Mouse (Mus musculus) MEL (cell line): ENCODE measurements around the gene Twist1. TPM values are rescaled to one million over a fixed set of nuclear protein-coding genes. Genes with fewer than 3 reads are reported as not detected.

Experiments used
- DNase-seq: peaks from one replicate; pipeline ENCODE4 v3.0.0; 2011; ENCODE audit warnings: low read depth, low spot score
- H3K27ac ChIP-seq: 2 replicates; pipeline ENCODE4 v1.5.1; 2012; ENCODE audit warnings: low read depth, mild to moderate bottlenecking, control low read depth, low read length, moderate library complexity; ENCODE audit not compliant: control insufficient read depth
- H3K27me3 ChIP-seq, 2 experiments: fragments of 150-350 bp in 1 of 2; sonication (generic) in 1 of 2; 2 replicates each; pipeline ENCODE4 v1.6.1; 2012; ENCODE audit warnings: low read length in 2 of 2, mild to moderate bottlenecking in 2 of 2, improper control_type of control experiment in 1 of 2, moderate library complexity in 1 of 2; ENCODE audit not compliant: insufficient read depth in 2 of 2, control insufficient read depth in 1 of 2
- H3K36me3 ChIP-seq, 2 experiments: 2 replicates each; pipeline ENCODE4 v1.6.1; 2012 to 2014; ENCODE audit warnings: low read length in 2 of 2, improper control_type of control experiment in 1 of 2, inconsistent platforms in 1 of 2, mild to moderate bottlenecking in 1 of 2; ENCODE audit not compliant: insufficient read depth in 2 of 2, control insufficient read depth in 1 of 2
- H3K4me1 ChIP-seq, 2 experiments: fragments of 150-350 bp in 1 of 2; sonication (generic) in 1 of 2; 2 replicates each; pipeline ENCODE4 v1.6.1; 2012; ENCODE audit warnings: low read length in 2 of 2, improper control_type of control experiment in 1 of 2, mild to moderate bottlenecking in 1 of 2; ENCODE audit not compliant: insufficient read depth in 2 of 2, control insufficient read depth in 1 of 2
- H3K4me3 ChIP-seq, 2 experiments: fragments of 150-350 bp in 1 of 2; sonication (generic) in 1 of 2; 2 replicates each; pipeline ENCODE4 v1.5.1; 2012; ENCODE audit warnings: low read depth in 2 of 2, low read length in 2 of 2, mild to moderate bottlenecking in 2 of 2, moderate library complexity in 2 of 2, control low read depth in 1 of 2, improper control_type of control experiment in 1 of 2; ENCODE audit not compliant: control insufficient read depth in 1 of 2, insufficient read depth in 1 of 2
- H3K79me2 ChIP-seq: 2 replicates; pipeline ENCODE4 v1.6.1; 2012; ENCODE audit warnings: mild to moderate bottlenecking, low read length, moderate library complexity; ENCODE audit not compliant: control insufficient read depth, poor library complexity, insufficient read depth
- H3K9ac ChIP-seq: 2 replicates; pipeline ENCODE4 v1.6.1; 2012; ENCODE audit warnings: low read depth, mild to moderate bottlenecking, control low read depth, low read length, moderate library complexity; ENCODE audit not compliant: control insufficient read depth, poor library complexity, severe bottlenecking
- H3K9me3 ChIP-seq: fragments of 150-350 bp; sonication (generic); replicated peaks from 2 replicates; pipeline ENCODE4 v1.6.1; 2012; ENCODE audit warnings: mild to moderate bottlenecking, low read length, improper control_type of control experiment, moderate library complexity; ENCODE audit not compliant: insufficient read depth
- CHD2 ChIP-seq: IDR thresholded peaks from 2 replicates; pipeline ENCODE4 v1.6.1; 2011; ENCODE audit warnings: low read length, improper control_type of control experiment
- E2F4 ChIP-seq: IDR thresholded peaks from 2 replicates; pipeline ENCODE4 v1.6.1; 2011; ENCODE audit warnings: low read depth, low read length, improper control_type of control experiment, borderline replicate concordance
- ELF1 ChIP-seq: IDR thresholded peaks from 2 replicates; pipeline ENCODE4 v1.6.1; 2014; ENCODE audit warnings: low read depth, mild to moderate bottlenecking, inconsistent platforms, low read length, improper control_type of control experiment, moderate library complexity
- ETS1 ChIP-seq: IDR thresholded peaks from 2 replicates; pipeline ENCODE4 v1.6.1; 2012; ENCODE audit warnings: low read depth, mild to moderate bottlenecking, inconsistent platforms, low read length, improper control_type of control experiment, moderate library complexity
- HCFC1 ChIP-seq: IDR thresholded peaks from 2 replicates; pipeline ENCODE4 v1.6.1; 2012; ENCODE audit warnings: low read depth, mild to moderate bottlenecking, inconsistent platforms, low read length, improper control_type of control experiment, moderate library complexity
- JUND ChIP-seq: IDR thresholded peaks from 2 replicates; pipeline ENCODE4 v1.6.1; 2011; ENCODE audit warnings: low read depth, mild to moderate bottlenecking, improper control_type of control experiment, low read length
- KAT2A ChIP-seq: conservative IDR thresholded peaks from 2 replicates; pipeline ENCODE4 v1.6.1; 2012; ENCODE audit warnings: low read depth, low read length, improper control_type of control experiment, inconsistent platforms
- MAFK ChIP-seq: IDR thresholded peaks from 2 replicates; pipeline ENCODE4 v1.6.1; 2011; ENCODE audit warnings: low read depth, mild to moderate bottlenecking, low read length, improper control_type of control experiment, borderline replicate concordance
- MAX ChIP-seq: IDR thresholded peaks from 2 replicates; pipeline ENCODE4 v1.6.1; 2011; ENCODE audit warnings: low read length, improper control_type of control experiment
- MAZ ChIP-seq: IDR thresholded peaks from 2 replicates; pipeline ENCODE4 v1.6.1; 2012; ENCODE audit warnings: low read depth, mild to moderate bottlenecking, inconsistent platforms, low read length, improper control_type of control experiment
- MXI1 ChIP-seq: IDR thresholded peaks from 2 replicates; pipeline ENCODE4 v1.6.1; 2011; ENCODE audit warnings: mild to moderate bottlenecking, low read depth, low read length, improper control_type of control experiment
- MYB ChIP-seq: IDR thresholded peaks from 2 replicates; pipeline ENCODE4 v1.6.1; 2011; ENCODE audit warnings: mild to moderate bottlenecking, low read depth, low read length, improper control_type of control experiment
- MYC ChIP-seq: IDR thresholded peaks from 2 replicates; pipeline ENCODE4 v1.6.1; 2011; ENCODE audit warnings: low read depth, mild to moderate bottlenecking, low read length, improper control_type of control experiment, moderate library complexity
- NRF1 ChIP-seq: IDR thresholded peaks from 2 replicates; pipeline ENCODE4 v1.6.1; 2014; ENCODE audit warnings: low read depth, mild to moderate bottlenecking, inconsistent platforms, low read length, improper control_type of control experiment, moderate library complexity; ENCODE audit not compliant: poor library complexity, insufficient read depth, severe bottlenecking
- POLR2A ChIP-seq, 2 experiments: IDR thresholded peaks; 2 replicates each; pipeline ENCODE4 v1.6.1; 2011 to 2012; ENCODE audit warnings: low read length in 2 of 2, mild to moderate bottlenecking in 2 of 2, control low read depth in 1 of 2, improper control_type of control experiment in 1 of 2, low read depth in 1 of 2, moderate library complexity in 1 of 2; ENCODE audit not compliant: control insufficient read depth in 1 of 2, insufficient read depth in 1 of 2, poor library complexity in 1 of 2
- POLR2AphosphoS5 ChIP-seq: IDR thresholded peaks from 2 replicates; pipeline ENCODE4 v1.6.1; 2012; ENCODE audit warnings: low read depth, borderline replicate concordance, mild to moderate bottlenecking, inconsistent platforms, low read length, moderate library complexity, mixed read lengths
- RAD21 ChIP-seq: IDR thresholded peaks from 2 replicates; pipeline ENCODE4 v1.6.1; 2011; ENCODE audit warnings: mild to moderate bottlenecking, low read depth, low read length, improper control_type of control experiment
- SIN3A ChIP-seq: IDR thresholded peaks from 2 replicates; pipeline ENCODE4 v1.6.1; 2012; ENCODE audit warnings: low read length, improper control_type of control experiment, inconsistent platforms
- SMC3 ChIP-seq: IDR thresholded peaks from 2 replicates; pipeline ENCODE4 v1.6.1; 2011; ENCODE audit warnings: low read depth, low read length, improper control_type of control experiment
- TCF12 ChIP-seq: IDR thresholded peaks from 2 replicates; pipeline ENCODE4 v1.6.1; 2014; ENCODE audit warnings: low read depth, mild to moderate bottlenecking, inconsistent platforms, low read length, improper control_type of control experiment, moderate library complexity
- USF1 ChIP-seq: IDR thresholded peaks from 2 replicates; pipeline ENCODE4 v1.6.1; 2014; ENCODE audit warnings: low read depth, mild to moderate bottlenecking, inconsistent platforms, low read length, improper control_type of control experiment, moderate library complexity
- polyA plus RNA-seq, 2 experiments: library from polyadenylated mRNA; stranded (reverse) in 1 of 2; unstranded in 1 of 2; fragments of >175 nt in 1 of 2; fragments of >200 nt in 1 of 2; gene quantifications; 2 replicates each; pipeline versions ENCODE4 v1.2.1 to v1.2.4; 2012; ENCODE audit warnings: low replicate concordance in 2 of 2, low read depth in 1 of 2; ENCODE audit not compliant: insufficient read length in 2 of 2, insufficient read depth in 1 of 2, missing spikeins in 1 of 2
- total RNA-seq: library from RNA; depleted of rRNA; stranded (reverse); fragments of 300-350 nt; gene quantifications from 2 replicates; pipeline ENCODE4 v1.2.3, GENCODE M21; 2012

The Twist1 gene
- total and polyA plus RNA-seq, 3 experiments: not detected

- no peak overlapping the region for H3K4me3 ChIP-seq
- H3K79me2 ChIP-seq: no peaks in the 10 kb centered on the region
- no peak overlapping the region for H3K27ac ChIP-seq
- H3K36me3 ChIP-seq: no peaks in the 10 kb centered on the region
- no peaks in the 10 kb centered on the region for H3K4me1 ChIP-seq
- H3K27me3 ChIP-seq: no peaks in the 10 kb centered on the region
- H3K9me3 ChIP-seq: no peaks in the 10 kb centered on the region
- no peak overlapping the region for H3K9ac ChIP-seq
- DNase-seq: no peak
- TF ChIP-seq MXI1 (no peak), USF1 (no peak), ETS1 (no peak), SMC3 (no peak), NRF1 (no peak), HCFC1 (no peak), MAX (no peak), MAZ (no peak), ELF1 (no peak), POLR2A (IDR thresholded peaks at IDR 0.05; ENCODE audit: control insufficient read depth in 1 of 2, insufficient read depth in 1 of 2, low read depth in 1 of 2, low read length in 2 of 2, poor library complexity in 1 of 2) (no peak), RAD21 (no peak), TCF12 (no peak), JUND (no peak)
- TF ChIP-seq, all 39 proteins: peak for 0
These were observed 2.4 kb downstream of the Twist1 start for GRCm38 (mm10) chr12:33959846-33960245.

- no peak for TF ChIP-seq CHD2
- no peak for TF ChIP-seq MXI1
- TF ChIP-seq E2F4: no peak
- no peak for TF ChIP-seq MAFK
- TF ChIP-seq POLR2A (IDR thresholded peaks at IDR 0.05; ENCODE audit: control insufficient read depth in 1 of 2, insufficient read depth in 1 of 2, low read depth in 1 of 2, low read length in 2 of 2, poor library complexity in 1 of 2): no peak
- no peak for TF ChIP-seq SIN3A
- no peak for TF ChIP-seq NRF1
- no peak for TF ChIP-seq SMC3
- no peak for TF ChIP-seq KAT2A
- TF ChIP-seq MYB: no peak
- TF ChIP-seq RAD21: no peak
- no peak for TF ChIP-seq ETS1
- TF ChIP-seq MYC: no peak
- no peak for TF ChIP-seq POLR2AphosphoS5
- no peaks in the 10 kb centered on the region for H3K79me2 ChIP-seq
- no peaks in the 10 kb centered on the region for H3K36me3 ChIP-seq
- no peak overlapping the region for H3K9ac ChIP-seq
- H3K4me1 ChIP-seq: no peaks in the 10 kb centered on the region
- H3K9me3 ChIP-seq: no peaks in the 10 kb centered on the region
- DNase-seq: no peak
- no peaks in the 10 kb centered on the region for H3K27me3 ChIP-seq
- no peak overlapping the region for H3K4me3 ChIP-seq
- H3K27ac ChIP-seq: no peak overlapping the region
These were observed 3.5 kb downstream of the Twist1 start for GRCm38 (mm10) chr12:33961013-33961412.
